Mouse (Mus musculus) embryo, embryonic 10 days (tissue): ENCODE measurements around the gene Rev1.
A peak's percentile ranks its signal among the peaks of the same experiment; 100 is the strongest.

Experiments
- DNase-seq: peaks from one replicate; pipeline ENCODE4 v3.0.0-alpha.2; 2015; ENCODE audit warnings: low spot score

Gene Rev1

DNA sequence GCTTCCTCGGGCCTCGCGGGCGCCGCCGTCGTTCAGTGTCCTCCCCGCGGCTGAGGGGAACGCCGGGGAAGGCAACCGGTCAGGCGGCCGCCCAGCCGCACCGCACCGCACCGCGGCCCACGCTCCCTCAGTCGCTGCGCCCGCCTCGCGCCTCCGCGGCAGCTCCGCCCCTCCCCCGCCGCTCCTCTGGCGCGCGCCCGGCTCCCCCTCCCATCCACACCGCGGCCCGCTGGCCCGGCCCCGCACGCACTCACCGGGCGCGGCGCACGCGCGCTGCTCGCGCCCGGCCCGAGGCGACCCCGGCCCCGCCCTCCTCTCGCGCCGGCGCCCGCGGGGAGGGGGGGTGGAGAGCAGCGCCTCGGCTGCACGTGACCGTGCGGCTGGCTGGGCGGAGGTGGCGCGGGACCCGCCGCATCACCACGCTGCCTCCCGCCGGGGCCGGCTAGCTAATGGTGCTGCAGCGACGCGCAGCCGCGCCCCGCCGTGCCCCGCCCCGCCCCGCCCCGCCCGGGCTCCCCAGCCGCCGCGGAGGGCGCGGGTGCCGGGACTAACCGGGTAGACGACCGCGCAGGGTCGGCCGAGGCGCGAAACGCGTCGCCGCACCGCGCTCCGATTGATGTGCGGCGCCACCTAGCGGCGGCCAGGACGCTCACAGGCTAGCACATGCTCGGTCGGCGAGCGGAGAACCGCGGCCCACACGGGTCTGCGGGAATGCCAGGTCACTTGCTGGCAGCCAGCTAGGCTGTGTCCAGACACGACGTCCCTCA is at the start of gene Rev1:
Gene Rev1 (minus strand): TSS at position 301 of the 767 bp plus-strand sequence.
- peak; percentile 96 for DNase-seq

DNA sequence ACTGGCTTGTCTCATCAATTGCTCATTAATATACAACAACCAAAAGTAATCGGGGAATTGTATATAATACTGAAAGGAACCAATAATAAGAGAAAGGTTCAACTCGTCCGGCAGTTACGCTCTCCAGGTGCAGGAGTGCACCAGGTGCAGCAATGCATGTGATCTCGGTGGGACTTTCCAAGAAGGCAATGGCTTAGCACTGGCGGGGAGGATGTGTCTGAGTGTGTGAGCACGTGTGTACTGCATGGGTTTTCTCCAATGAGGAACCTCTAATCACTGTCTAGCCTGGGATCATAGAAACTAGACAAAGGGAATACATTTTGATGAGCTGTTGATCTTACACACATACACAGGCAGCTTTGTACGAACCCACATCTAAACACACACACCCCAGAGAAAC is 49.3 kb upstream of the Rev1 start:
- DNase-seq = no peak

DNA sequence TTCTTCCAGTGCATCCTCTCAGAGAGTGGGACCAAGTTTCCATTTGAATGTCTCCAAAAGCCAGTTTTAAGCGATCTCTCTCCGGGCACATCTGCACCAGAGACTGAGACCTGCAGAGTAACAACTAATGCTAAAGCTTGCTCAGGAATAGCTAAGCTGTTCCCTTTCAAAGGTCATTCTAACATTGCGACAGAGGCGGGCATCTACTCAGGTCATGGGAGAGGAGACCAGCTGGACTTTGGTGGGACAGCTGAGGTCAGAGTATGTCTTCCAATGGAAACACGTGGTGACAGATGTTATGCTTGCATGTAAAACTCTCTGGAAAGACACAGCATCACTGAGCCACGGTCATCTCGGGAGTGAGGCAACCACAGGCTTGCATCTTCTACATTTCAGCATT is 46.5 kb upstream of the Rev1 start:
- no peak for DNase-seq

DNA sequence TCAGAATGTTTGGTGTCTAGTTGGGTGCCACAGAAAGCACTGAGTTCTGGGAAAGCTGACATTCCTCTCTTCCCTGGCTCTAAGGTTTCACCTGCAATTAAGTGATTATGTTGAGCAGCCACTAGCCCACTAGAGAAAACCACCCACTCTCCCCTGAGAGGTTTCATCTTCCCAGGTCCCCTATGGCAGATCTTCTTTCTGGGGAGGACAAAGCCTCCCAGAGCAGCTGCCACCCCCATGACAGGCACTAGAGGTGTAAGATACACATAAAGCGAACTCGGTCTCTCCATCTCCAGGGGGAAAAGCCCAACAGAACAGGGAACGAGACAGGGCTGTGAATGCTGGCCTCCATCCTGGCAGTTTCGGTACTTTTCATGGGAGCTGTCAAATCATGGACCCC is 42.3 kb upstream of the Rev1 start:
- DNase-seq = no peak

DNA sequence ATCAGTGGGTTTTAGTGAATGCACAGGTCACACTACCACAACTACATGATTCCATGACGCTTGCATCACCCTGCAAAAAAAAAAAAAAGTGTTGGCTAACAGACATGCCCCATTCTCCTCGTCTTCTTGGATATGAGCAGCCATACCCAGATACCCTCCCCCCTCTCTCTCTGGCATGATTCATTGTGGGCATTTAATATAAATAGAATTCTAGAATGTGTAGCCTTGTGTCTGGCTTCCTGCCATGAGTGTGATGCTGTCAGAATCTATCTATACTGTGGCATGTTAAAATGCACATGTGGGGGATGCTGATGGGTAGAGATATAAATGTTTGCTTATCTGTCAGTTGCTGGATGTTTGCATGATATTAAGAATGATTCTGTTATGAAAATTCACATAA is 36.1 kb upstream of the Rev1 start:
- no peak for DNase-seq

DNA sequence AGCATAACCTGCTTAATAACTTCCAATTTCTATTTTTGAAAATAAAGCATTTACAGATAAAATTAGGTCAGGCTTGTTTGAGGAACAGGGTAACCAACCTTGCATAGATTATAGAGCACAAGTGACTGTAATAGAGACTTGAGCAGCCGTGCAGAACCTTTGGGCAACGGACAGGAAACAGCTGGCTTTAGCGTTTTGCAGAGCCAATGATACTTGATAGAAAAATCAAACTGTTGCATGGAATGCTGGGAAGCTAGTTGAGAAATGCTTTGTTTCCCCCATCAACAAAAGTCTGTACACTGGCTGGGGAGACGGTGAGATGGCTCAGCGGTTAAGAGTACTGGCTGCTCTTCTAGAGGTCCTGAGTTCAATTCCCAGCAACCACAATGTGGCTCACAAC is 20.5 kb upstream of the Rev1 start:
- no peak for DNase-seq

DNA sequence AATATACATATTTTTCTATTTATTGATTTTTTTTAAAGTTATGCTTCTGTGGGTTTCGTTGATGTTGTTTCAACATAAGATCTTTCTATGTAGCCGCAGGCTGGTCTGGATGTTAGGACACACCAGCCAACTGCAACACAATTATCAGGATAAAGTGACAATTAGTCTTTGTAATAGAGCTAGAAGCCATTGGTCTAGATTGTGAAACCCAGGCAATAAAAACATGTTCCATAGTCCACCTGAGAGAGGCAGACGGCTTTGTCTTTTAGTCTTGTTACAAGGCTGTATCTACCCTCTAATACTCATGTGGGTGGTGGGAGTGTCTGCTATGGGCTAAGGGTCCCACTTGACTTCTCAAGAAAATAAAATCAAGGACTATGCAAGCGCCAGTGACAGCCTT is 16.4 kb upstream of the Rev1 start:
- no peak for DNase-seq

DNA sequence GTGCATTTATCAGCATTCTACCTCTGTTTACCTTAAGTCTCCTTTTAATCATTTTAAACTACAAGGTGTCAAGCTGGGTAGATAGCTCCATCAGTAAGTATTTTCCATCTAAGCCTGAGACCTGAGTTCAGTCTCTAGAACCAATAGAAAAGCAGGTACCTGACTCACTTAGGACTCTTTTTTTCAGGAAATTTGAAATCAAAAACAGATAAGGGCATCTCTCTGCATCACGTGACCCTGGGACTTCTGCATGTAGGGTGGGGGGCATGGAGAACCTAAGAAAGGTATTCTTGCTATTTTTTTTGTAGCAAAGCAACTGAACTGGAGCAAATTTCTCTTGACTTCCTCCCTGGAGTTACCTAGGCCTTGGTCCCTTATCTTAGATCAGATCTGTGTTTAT is 11.8 kb upstream of the Rev1 start:
- DNase-seq = no peak

DNA sequence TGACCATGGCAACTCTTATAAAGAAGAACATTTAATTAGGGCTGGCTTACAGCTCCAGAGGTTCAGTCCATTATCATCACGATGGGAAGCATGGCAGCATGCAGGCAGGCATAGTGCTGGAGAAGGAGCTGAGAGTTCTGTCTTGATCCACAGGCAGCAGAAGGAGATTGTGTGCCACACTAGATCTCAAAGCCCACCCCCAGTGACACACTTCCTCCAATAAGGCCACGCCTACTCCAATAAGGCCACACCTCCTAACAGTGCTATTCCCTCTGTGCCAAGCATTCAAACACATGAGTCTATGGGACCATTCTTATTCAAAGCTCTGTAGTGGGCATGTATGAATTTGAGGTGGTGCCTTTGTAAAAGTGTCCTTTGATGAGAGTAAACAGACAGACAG is 11.3 kb upstream of the Rev1 start:
- no peak for DNase-seq

DNA sequence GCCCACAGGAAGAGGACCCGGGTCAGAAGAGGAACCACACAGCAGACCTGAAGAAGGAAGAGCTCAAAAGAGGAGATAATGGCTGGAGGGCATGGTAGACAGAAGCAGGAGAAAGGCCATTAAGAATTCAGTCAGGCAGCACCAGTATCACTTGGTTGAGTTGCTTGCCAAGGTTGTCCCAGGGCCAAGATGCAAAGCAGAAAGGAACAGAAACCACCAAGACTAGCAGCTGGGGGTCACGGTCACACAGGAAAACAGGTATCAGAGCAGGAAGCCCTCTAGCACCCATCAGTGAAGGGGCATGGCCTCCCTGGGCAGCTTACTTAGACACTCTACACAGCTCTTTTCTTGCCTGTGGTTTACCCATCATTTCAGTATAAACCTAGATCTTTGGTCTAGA is 9.8 kb upstream of the Rev1 start:
- DNase-seq = no peak

DNA sequence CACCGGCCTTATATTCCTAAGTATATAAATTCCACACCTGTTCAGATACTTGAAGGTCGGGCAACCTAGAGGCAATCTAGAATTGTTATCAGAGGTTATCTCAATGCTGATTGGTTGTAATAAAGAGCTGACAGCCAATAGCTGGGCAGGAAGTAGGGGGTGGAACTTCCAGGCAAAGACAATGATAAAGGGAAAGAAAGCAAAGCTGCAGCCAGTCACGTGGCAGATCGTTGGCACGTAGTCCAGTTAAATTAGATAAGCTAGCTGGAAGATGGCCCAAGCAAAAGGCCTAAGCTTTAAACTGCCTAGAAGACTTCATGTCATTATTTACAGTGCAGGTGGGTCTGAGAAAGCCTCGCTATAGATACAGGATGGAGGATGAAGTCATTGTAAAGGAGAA is 3.3 kb upstream of the Rev1 start:
- no peak for DNase-seq

DNA sequence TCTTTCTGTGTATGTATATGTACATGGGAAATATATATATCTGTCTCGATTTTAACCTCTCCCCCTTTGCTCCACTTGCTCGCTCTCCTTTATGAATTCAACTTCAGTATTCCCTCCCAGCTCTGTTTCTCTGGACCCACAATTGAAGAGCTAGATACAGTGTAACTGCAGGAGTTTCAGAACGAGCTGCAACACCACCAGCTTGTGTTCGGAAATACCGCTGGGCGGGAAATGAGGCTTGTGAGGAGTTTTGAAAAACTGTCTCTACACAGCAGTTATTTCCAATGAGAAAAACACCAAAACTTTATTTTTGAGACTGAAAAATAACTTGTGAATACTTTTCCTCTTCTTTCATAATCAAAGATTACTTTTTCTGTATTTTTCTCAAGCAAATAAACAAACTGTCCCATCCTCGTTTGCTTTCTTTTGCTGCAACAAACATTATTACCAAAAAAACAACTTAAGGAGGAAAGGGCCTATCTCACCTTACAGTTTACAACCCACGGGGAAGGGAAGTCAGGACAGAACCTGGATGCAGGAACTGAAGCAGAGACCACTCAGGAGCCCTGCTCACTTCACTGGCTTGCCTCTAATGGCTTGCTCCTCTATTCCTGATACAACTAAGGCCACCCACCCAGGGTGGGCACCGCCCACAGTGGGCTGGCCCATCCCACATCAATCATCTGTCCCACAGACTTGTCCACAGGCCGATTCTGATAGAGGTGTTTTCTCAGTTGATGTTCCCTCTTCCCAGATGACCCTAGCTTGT is 1.3 kb upstream of the Rev1 start:
- DNase-seq = peak; percentile 54

DNA sequence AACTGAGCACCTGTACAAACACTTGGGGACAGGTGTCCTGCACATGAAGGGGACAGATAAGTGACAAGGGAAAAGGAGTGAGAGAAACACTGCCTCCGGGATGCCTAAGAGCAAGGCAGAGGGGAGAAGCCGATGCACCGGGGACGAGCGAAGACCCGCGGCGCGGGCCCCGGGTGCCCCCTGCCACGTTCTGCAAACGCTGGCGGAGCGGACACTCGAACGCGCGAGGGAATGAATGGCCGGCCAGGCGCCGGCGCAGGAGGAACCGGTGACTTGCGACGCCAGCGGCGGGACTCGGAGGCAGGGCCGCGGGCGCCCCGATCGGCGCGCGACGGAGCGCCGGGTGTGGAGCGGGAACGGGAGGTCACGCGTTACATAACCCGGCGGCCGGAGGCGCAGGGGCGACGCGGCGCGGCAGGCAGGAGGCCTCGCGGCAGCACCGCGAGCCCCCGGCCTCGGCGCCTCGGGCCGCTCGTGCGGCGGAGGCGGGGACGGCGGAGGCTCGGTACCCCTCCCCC is 623 bp downstream of the Rev1 start:
- peak; percentile 43 for DNase-seq

DNA sequence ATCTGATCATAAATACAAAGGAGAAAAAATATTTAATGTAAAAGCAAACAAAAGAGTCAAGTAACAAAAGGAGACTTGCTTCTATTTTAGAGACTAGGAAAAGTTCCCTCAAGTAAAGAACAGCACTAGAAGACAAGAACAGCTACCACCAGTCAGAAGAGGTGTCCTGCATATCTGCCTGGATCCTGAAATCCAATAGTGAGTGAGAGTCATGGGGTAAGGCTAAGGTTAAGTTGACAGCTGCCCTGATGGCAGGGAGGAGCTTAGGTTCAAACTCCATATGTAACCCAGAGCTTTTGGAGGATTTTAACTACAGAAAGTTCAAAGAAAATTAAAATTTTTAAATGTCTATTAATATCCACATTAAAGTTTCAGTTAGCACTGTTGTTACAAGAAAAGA is 2.6 kb downstream of the Rev1 start:
- peak; percentile 28 for DNase-seq

DNA sequence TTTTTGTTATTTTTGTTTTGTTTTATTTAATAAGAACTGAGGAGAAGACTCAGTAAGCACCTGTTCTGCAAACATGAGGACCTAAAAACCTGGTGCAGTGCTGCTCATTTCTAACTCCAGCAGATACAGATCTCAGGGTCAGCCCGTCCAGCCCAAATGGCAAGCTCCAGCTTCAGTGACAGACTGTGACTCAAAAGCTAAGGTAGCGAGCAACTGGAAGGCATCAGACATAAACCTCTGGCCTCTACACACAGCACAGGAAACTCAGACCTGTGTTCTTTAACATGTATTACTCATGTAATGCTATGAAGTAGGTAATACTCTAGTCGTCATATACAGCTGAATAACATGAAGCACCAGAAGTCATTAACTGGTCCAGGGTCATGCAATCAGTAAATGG is 3.2 kb downstream of the Rev1 start:
- no peak for DNase-seq

DNA sequence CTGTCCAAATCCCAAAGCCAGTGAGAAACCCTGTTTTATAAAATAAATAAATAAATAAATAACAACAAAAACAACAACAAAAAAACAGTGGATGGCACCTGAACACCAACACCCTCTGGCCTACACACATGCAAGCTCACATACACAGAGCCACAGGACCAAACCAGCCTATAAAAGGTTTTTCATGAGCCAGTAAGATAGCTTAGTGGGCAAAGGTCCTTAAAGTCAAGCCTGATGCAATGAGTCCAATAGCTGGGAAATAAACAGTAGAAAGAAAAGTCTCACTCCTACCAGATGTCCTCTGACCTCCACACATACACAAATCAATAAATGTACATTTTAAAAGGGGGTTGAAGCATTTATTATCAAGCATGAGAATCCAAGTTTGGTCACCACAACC is 5.3 kb downstream of the Rev1 start:
- DNase-seq = no peak

DNA sequence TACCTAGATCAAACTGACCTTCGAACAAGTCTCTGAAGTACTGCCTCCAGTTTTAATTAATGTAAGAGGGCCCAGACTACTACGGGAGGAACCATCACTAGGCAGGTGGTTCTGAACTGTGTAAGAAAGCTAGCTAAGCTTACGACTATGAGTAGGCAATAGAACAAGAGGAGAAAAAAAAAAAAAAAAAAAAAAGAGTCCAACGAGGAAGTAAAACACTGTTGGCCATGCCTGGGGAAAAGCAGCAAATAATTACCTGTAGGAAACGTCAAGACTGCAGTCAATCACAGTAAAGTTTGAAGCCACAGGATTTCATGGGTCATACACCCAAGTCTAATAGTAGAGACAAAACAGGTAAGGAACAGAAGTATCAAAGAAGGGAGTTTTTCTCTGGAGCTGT is 8.7 kb downstream of the Rev1 start:
- DNase-seq = no peak

DNA sequence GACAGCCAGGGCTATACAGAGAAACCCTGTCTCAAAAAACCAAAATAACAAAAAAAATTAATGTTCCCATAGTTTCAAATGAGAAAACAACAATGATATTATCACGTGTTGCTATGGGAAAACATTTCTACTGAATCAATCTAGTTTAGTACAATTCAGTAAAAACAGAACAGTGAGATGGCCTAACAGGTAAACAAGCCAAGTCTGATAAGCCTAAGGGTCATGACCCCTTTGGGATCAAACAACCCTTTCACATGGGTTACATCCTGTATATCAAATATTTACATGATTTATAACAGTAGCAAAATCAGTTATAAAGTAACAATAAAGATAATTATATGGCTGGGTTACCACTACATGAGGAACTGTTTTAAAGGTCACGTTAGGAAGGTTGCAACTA is 11.0 kb downstream of the Rev1 start:
- no peak for DNase-seq

DNA sequence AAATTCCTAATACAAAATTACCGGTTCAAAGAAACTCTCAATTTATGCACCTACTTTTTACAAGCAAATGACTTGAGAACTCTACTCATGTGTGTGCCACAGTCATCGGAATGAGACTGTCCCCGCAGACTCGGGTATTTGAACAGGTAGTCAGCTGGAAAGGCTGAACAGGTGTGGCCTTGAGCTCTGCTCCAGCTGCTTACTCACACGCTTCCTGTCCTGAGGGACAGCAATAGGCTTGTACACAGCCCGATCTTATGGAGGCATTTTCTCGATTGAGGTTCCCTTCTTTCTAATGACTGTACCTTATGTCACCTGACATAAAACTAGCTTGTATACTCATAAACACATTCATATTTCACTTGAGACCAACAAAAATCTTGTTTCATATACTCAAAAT is 19.8 kb downstream of the Rev1 start:
- no peak for DNase-seq

DNA sequence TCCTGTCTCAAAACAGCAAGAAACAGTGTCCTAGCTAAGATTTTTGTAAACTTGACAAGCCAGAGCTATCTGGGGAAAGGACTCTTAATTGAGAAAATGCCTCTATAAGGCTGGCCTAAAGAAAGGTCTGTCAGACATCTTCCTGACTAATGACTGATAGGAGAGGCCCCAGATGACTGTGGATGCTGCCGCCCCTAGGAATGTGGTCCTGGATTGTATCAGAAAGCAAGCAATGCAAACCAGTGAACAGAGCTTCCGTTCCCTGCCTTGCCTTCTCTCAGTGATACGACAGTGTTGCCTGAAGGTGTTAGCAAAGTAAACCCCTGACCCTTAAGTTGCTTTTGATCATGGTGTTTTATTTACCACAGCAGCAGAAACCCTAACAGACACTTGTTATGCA is 25.8 kb downstream of the Rev1 start:
- peak; percentile 57 for DNase-seq

DNA sequence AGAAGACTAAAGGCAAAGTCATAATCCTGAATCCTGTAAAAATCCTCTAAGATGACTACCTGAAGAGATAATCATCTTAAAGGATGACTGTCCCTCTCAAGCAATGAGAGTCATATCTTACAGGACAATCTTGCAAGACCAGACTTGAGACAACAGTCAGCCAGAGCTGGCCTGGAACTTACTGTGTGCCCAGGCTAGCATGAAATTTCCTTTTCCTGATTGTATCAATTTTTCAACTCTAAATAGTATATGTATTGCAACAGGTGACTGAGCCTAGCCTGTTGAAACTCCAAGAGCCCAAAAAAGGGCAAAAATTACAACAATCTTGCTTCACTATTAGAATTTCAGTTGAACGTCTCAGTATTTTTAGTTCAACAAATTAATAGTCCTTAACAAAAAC is 26.4 kb downstream of the Rev1 start:
- DNase-seq = no peak

DNA sequence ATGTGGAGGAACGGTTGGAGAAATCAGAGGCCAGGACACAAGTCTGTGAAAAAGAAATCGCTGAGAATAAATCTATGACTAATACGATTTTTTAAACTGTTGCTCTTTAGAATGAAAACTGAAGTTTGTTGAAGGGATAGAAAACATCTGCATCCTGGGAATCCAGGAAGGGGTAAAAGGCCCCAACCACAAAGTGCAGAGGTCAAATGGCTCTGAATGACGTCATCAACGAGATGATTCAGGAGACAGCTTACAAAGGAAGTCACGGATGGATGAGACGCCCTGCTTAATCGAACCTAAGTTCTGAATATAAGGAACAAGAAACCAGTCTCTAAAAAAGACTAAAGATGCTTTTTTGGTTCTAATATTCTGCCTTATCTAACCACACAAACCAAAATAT is 48.3 kb downstream of the Rev1 start:
- no peak for DNase-seq

DNA sequence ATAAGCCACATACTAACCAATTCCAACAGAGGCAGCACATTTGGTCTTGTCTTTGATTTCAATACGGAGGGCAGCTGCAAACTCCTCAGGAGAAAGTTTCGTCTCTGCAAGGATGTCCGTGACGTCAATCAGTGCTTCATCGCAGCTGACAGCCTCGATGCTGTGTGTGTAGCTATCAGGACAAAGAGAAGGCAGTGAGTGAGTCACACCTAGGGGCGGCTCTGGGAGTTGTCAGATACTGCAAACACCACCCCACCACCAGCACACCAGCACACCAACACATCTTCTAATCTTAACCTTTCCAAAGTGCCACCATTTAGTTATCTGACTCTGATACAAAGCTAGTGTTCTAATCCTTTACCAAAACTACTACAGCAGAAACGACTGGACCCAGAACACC is 58.3 kb downstream of the Rev1 start:
- DNase-seq = no peak

DNA sequence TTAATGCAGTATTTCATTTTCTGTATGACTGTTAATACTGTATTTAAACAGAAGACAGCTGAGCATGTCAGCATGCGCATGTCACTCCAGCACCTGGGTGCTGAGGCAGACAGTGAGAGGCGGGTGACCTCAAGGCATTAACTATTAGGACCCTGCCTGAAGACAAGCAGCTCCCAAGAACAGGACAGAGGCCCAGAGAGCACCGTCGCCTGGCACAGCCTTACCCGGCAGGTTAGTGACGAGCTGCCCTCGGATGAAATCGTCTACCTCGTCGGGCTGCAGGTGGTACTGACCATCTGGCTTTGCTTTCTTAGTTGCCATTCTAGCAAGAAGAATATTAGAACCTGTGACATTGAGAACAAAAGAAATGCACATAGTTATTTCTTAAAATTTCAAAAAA is 62.3 kb downstream of the Rev1 start:
- no peak for DNase-seq
